Mouse (Mus musculus) natural killer cell, adult 2 months (primary cell): Measurements from ENCODE around the gene Zic4.

Source experiments
- DNase-seq, 2 experiments: peaks; one replicate each; pipeline ENCODE4 v3.0.0; 2022; ENCODE audit warnings: low spot score in 2 of 2

The Zic4 gene

GRCm38 (mm10) chr9:91363011-91363730, 958 bp downstream of the Zic4 start:
- DNase-seq, result no peak

GRCm38 (mm10) chr9:91363814-91364126, 1.6 kb downstream of the Zic4 start:
- no peak for DNase-seq

DNA sequence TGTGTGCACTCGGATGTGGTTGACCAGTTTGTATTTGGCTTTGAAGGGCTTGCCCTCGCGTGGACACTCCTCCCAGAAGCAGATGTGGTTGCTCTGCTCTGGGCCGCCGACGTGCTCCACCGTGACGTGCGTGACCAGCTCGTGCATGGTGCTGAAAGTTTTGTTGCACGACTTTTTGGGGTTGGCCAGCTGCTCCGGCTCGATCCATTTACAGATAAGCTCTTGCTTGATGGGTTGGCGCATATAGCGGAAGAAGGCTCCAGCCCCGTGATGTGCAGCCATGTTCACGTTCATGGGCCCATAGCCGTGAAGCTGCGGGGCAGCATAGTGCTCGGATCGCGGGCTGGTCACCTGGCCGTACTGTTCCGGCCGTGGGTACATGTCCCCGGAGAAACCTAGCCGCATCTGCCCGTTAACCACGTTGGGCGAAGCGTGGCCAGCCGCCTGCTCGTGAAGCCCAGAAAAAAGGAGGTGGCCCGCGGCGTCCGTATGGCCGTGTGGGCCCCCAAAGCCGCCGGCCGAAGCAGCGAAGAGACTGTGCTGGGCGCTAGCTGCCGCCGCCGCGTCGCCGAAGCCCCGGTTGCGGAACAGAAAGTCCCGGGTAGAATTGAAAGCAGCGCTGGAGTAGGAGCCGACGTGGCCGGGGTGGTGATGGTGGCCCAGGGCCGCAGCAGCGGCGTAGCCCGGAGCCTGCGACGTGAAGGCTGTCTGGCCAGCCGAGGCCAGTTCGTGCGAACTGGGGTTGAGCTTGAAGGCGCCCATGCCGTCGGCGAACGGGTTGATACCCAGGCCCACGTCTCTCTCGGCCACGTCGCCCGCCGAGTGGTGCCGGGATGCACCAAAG, 2.1 kb downstream of the Zic4 start:
- DNase-seq, result peak; percentile 6 to 31

GRCm38 (mm10) chr9:91364971-91365501, 2.8 kb downstream of the Zic4 start:
- no peak for DNase-seq

GRCm38 (mm10) chr9:91365664-91366063, 3.5 kb downstream of the Zic4 start, which contains the start of gene Zic1:
TSS of gene Zic1 (minus strand) at chr9:91365810.
- DNase-seq, result no peak

- no peak for DNase-seq
Observed at GRCm38 (mm10) chr9:91366226-91366998, 4.2 kb downstream of the Zic4 start.

DNA sequence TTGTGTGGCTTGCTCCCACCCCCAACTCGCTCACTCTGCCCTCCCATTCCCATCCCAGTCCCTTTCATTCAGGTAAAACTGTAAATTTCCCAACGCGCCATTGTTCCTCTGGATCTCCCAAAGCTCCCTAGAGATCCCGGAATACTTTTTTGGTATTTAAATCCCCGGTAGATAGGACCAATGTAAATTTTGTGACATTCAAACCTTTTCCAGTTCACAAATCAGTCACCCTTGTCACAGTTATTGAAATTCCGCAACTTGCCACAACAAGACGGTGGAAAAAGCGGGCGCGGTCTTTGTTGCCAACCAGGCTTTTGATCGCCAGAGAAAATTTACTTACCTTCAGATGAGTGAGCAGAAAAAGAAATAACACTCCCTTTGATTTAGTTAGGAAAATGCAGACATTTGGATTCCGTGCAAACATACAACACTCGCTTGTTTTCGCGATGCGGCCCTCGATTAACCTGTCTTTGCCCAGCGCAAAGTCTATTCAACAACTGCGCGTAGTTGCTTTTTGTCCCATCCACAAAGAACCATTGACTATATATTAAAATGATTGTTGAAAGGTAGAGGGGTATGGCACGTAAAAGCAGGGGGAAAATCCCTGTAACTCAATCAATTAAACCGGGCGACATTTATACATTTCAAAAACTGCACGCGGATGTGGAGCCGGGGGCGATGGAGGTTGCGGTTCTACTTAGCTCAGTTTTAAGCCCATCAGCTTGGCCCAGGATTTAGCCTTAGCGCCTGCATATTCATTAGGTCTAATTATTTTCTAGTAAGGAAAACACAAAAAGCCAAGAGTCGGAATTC, 5.0 kb downstream of the Zic4 start:
- DNase-seq, result no peak

GRCm38 (mm10) chr9:91368150-91368549, 5.9 kb downstream of the Zic4 start:
- no peak for DNase-seq

DNA sequence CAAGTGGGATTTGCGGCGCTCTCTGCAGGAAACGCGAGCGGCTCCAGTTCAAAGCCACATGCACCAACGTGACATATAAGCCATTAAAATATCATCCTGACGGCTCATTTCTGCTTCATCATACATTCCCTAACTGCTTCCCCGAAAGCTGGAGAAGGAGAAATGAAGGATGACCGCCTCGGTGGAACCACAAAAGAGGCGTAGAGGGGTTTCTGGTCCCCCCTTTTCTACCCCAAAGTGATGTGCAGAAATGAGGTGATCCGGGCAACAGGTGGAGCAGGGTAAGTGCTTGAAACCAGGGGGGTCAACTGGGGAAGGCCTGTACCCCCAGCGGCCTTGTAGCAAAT, 6.7 kb downstream of the Zic4 start:
- DNase-seq, result no peak

- DNase-seq, result no peak
Observed at GRCm38 (mm10) chr9:91369293-91369991, 7.2 kb downstream of the Zic4 start.

GRCm38 (mm10) chr9:91370191-91370708, 8.0 kb downstream of the Zic4 start:
- no peak for DNase-seq

DNA sequence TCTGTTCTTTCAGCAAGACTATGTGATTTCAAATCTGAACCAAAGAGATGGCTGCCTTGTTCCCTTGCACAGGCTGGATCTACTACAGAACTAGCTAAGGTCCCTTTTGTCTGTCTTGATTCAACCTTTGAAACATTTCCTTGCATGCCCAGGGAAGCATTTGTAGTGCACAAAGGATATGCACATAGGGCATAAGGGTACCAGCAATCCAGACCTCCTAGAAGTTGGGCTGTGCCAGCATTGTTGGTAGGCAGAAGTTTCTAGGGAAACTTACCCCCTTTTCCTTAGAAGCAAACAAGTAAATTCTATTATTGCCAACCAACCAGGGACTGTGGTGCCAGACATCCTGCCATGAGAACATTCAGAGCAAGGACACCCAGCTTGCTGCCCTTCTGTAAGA, 8.8 kb downstream of the Zic4 start:
- no peak for DNase-seq

- no peak for DNase-seq
Observed at GRCm38 (mm10) chr9:91371608-91372007, 9.4 kb downstream of the Zic4 start.

- no peak for DNase-seq
Observed at GRCm38 (mm10) chr9:91373811-91374575, 11.8 kb downstream of the Zic4 start.

DNA sequence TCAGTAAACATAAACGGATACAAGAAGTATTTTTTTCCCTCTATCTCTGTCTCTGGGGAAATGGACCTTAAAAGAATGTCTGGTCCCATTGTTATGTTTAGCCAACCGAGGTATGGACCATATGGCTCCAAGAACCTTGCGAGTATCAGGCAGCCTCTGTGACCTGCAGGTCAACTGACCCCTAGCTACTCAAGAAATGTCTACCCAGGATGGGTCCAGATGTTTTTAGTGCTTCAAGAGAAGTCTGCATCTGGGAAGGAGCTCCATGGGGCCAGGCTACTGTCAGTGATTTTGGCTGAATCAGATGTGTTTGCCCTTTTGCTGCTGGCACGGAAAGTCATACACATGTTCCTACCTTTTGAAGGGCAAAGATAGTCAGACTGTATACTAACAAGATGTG, 12.5 kb downstream of the Zic4 start:
- no peak for DNase-seq

GRCm38 (mm10) chr9:91377036-91377872, 15.0 kb downstream of the Zic4 start:
- DNase-seq, result no peak

DNA sequence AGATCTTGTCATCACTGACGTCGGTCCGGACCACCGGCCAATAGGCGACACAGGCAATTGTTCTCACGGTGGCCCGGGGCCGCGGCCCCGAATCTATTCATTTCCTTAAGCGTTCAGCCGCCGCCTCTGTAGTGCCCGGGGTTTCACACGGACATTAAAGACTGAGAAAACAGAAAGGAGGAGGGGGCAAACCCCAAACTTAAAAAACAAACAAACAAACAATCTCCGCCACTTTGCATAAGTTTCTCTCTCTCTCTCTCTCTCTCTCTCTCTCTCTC, 15.6 kb downstream of the Zic4 start:
- DNase-seq, result no peak

DNA sequence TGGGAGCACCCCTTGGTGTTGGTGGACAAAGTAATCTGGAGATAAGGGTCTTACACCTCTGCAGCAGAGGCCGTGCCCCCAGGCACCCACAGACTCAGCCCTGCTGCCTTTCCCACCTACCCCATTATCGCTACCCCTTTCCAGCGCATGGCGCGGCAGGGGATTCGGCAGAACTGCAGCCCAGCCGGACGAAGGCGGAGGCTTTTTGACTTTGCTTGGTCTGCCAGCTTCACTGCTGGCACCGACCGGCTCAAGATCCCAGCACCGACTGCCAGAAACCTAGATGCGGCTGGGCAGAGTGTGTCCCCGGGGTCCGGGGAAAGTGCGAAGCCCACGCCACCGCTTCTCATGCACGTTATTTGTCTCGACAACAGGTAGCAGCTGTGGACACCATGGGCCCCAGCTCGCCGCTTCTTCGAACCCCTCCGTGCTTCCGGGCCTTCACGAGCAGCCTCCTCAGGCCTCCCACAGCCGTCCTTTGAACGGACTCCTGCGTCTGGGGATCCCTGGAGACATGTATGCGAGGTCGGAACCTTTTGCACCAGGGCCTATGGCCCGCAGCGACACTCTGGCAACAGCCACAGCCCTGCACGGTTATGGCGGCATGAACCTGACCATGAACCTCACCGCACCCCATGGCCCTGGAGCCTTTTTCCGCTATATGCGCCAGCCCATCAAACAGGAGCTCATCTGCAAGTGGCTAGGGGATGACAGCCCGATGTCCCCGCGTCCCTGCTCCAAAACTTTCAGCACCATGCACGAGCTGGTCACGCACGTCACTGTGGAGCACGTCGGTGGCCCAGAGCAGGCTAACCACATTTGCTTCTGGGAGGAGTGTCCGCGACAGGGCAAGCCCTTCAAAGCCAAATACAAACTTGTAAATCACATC, 16.4 kb downstream of the Zic4 start:
- no peak for DNase-seq
